Mouse (Mus musculus): ENCODE results near the gene Tbc1d22a. TPM values are rescaled to one million over a fixed set of nuclear protein-coding genes. Genes with fewer than 3 reads are reported as not detected.
"Not testable (repeated sequence)": the region's sequence is repeated elsewhere in the genome, so short reads cannot be mapped to it uniquely, and the experiment has no call there.

The Tbc1d22a gene
- 12.9 and 13.3 TPM in 2 replicates for total RNA-seq (2015)
- total RNA-seq (2017): 19.0 and 24.1 TPM in 2 replicates

DNA sequence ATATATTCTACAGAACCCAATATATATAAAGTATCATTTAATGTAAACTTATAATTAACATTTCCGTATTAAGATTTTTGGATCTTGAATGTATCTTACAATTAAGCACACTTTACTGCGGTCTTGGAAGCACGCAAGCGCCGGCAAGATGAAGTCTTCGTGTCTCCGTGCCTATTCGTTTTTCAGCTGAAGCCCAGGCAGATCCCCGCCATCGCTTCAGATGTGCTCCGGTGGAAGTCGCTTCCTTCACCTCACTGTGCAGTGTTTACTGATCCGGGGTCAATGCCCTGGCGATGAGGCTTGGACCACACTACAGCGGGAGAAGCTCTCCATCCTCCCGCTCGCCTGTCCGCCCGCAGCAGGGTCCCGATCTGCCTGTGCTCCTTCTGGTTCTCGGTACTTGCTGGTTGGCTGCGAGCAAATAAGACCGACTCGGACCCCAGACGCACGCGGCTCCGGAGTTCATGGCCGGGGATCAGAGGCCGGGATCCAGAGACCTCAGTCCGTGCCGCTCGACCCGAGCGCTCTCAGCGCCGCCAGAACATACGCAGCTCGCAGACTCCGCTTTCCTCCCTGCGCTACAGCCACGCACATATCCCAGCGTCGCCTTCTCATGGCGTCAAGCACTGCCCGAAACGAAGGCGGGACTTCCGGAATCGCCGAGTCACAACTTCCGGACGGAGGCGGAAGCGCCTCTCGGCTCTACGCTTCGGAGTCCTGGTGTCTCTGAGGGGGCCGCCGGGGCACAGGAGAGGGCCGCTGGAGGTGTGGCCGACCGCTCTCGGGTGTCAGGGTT lies at the start of gene Tbc1d22a:
Gene Tbc1d22a (plus strand): TSS at position 707 of the 796 bp plus-strand sequence.
- ATAC-seq (ENCODE audit: poor library complexity, severe bottlenecking): peak; percentile 95

- ATAC-seq (ENCODE audit: poor library complexity, severe bottlenecking): no peak
Observed at GRCm38 (mm10) chr15:86164718-86165345, 49.4 kb upstream of the Tbc1d22a start.

GRCm38 (mm10) chr15:86165811-86166590 lies 48.3 kb upstream of the Tbc1d22a start:
- ATAC-seq (ENCODE audit: poor library complexity, severe bottlenecking): no peak

- no peak for ATAC-seq (ENCODE audit: poor library complexity, severe bottlenecking)
Observed at GRCm38 (mm10) chr15:86167032-86167655, 47.1 kb upstream of the Tbc1d22a start.

DNA sequence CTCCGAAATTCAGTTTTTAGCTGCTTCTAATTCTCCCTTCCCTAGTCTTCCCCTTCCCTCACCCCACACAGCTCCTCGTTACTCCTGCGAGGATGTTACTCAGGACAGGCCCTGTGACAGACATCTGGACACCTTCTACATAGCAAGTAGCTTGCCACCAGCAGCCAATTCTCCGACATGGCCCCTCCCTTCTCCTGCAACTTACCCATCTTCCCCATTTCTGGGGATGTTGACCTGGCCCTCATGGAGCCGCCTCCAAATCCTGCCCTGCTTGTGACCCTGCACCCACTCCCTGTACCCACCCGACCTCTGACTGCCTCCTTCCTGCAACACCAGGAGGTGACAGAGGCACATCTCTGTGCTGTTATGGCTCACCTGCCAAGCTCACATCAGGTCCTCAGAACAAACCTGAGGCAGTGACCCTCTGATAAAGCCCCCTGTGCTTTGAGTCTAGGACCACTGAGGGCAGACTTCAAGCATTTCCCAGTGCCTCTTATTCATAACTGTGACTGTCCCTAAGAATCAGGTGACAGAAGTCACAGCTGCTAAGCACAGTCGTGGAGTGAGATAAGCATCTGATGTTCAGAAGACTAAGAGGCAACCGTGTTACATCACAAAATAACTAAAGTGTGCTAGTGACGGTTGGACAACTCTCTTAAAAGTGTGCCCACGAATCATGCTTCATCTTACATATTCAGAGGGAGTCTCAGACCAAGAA lies 46.3 kb upstream of the Tbc1d22a start:
- peak; percentile 30; the same call in 1 of the 2 replicates for ATAC-seq (ENCODE audit: poor library complexity, severe bottlenecking)

GRCm38 (mm10) chr15:86168505-86168867 lies 45.8 kb upstream of the Tbc1d22a start:
- peak; percentile 21; the same call in 1 of the 2 replicates for ATAC-seq (ENCODE audit: poor library complexity, severe bottlenecking)

GRCm38 (mm10) chr15:86168941-86169816 lies 45.1 kb upstream of the Tbc1d22a start:
- no peak for ATAC-seq (ENCODE audit: poor library complexity, severe bottlenecking)

DNA sequence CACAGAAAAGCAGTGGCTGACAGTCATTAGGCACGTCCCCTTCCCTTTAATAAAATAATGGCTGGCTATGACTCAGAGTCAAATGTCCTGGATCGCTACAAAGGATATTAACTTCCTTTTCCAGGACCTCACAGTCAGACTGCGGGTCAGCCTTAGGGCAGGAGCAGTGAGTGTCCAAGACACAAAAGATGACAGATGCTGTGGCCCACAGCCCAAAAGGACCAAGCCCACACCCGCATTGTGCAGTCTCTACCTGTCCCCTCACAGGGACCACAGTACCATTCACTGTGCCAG lies 44.5 kb upstream of the Tbc1d22a start:
- ATAC-seq (ENCODE audit: poor library complexity, severe bottlenecking): no peak

- no peak for ATAC-seq (ENCODE audit: poor library complexity, severe bottlenecking)
Observed at GRCm38 (mm10) chr15:86171316-86171715, 42.9 kb upstream of the Tbc1d22a start.

DNA sequence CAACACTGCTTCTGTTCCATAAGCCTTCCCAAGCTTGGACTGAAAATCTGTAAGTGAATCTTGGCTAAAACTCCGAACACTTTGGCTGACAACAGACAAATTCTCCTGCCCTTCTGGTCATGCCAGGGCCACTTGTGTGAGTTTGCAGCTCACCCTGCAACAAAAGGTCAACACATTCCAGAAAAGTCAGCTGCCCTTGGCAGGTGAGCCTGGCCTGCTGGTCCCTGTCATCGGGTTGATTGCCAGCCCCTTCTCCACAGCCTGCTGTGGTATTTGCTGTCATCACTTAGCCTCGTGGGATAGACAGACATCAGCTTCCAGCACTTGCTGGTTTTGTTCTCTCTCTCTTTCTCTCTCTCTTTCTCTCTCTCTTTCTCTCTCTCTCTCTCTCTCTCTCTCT lies 42.1 kb upstream of the Tbc1d22a start:
- ATAC-seq (ENCODE audit: poor library complexity, severe bottlenecking): no peak

GRCm38 (mm10) chr15:86172526-86172925 lies 41.7 kb upstream of the Tbc1d22a start:
- ATAC-seq (ENCODE audit: poor library complexity, severe bottlenecking): peak; percentile 26; the same call in 1 of the 2 replicates

- ATAC-seq (ENCODE audit: poor library complexity, severe bottlenecking): peak; percentile 58
Observed at GRCm38 (mm10) chr15:86173136-86173985, 40.9 kb upstream of the Tbc1d22a start.

DNA sequence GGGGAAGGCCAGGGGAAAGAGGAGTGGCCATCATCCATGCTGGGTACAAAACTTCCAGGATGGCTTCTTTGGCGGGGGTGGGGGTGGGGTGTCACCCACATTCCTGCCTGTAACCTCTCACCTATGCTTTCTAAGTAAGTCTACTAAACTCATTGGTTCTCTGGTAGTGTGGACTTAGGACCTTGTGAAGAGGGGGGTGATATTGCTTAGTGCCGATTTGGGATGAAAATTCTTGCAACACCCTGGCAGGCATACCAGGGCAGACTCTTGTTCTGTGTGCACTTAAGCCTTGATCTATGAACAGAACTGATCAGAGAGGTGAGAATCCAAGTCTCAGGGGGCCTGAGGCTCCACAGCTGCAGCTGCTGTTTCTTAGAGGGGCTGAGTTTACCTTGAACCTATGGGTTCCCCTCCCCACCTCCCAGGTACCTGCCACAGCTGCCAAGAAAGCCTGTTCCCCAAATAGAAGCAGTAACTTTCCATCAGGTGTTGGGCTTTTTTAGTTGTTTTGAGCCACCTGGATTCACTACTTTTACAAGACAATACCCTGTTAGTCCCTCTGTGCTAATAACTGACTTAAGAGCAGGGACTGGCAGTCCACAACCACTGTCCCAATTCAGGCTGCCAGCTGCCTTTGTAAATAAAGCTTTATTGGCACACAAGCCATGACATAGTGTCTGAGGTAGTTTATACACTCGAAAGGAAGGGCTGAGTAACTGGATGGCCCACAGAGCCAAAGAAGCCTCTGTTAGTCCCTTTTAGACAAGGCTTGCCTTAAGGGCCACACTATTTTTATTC lies 38.8 kb upstream of the Tbc1d22a start:
- ATAC-seq (ENCODE audit: poor library complexity, severe bottlenecking): no peak

DNA sequence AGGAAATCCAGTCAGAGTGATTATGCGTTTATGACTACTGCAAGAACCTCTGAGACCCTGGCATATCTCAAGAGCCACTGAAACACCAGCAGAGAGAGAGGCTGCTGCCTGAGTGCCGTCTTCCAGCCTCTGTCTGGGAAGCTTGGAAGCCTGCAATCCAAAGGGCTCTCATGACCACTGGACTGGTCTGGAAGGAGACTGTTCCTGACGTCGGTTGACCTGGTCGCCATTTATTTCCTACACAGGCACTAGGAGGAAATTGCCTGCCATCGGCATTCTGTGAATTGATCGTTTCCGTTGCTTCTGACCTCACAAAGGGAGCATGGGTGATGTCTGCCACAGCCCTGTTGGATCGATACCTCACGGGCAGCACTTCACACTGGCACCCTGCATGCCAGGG lies 38.1 kb upstream of the Tbc1d22a start:
- no peak for ATAC-seq (ENCODE audit: poor library complexity, severe bottlenecking)

GRCm38 (mm10) chr15:86176771-86177702 lies 37.2 kb upstream of the Tbc1d22a start:
- ATAC-seq (ENCODE audit: poor library complexity, severe bottlenecking): no peak

DNA sequence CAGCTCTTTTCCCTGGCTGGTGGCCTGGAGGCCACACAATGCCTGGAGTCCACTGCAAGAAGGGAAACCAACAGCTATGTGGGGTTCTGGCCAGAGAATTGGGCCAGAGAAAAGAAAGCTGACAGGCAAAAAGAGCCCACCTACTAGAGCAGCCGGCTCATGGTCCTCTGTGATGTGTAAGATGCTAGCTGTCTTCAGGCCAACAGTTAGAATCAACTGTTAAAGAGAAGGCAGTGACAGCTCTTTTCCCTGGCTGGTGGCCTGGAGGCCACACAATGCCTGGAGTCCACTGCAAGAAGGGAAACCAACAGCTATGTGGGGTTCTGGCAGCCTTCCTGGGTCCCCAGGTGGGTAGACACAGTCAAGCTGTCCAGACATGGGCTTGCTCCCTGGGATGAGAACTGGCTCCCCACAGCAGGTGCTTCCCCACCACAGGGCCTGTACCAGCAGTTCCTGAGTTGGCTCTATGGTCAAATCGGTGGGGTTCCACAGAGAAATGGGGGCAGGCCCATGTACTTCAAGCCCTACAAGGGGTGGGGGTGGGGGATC lies 36.5 kb upstream of the Tbc1d22a start:
- not testable (repeated sequence) for ATAC-seq (ENCODE audit: poor library complexity, severe bottlenecking)
